Mouse (Mus musculus) R1 (cell line): ENCODE results near the gene Eng.
A peak's percentile ranks its signal among the peaks of the same experiment; 100 is the strongest.

Experiments used
- DNase-seq: peaks from one replicate; pipeline ENCODE4 v3.0.0-alpha.2; 2018; ENCODE audit warnings: low read depth, low spot score

Gene Eng

DNA sequence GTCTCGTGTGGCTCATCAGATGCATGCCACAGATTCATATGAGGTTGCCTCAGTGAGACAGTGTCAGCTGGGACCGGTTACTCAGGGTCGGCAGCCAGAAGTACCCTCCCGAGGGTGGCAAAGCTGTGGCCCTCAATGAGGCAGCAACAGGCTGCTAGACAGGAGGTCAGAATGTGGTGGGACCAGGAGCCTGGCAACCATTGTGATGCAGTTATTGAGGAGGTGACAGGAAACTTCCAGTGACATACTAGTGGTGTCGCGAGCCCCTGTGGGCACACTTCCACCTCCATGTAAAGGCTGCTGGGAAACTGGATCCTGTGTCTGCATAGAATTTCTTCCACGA is 24.9 kb upstream of the Eng start, which contains the start of gene Ak1:
TSS of gene Ak1 (plus strand) at position 242 of the 343 bp plus-strand sequence.
- no peak for DNase-seq

DNA sequence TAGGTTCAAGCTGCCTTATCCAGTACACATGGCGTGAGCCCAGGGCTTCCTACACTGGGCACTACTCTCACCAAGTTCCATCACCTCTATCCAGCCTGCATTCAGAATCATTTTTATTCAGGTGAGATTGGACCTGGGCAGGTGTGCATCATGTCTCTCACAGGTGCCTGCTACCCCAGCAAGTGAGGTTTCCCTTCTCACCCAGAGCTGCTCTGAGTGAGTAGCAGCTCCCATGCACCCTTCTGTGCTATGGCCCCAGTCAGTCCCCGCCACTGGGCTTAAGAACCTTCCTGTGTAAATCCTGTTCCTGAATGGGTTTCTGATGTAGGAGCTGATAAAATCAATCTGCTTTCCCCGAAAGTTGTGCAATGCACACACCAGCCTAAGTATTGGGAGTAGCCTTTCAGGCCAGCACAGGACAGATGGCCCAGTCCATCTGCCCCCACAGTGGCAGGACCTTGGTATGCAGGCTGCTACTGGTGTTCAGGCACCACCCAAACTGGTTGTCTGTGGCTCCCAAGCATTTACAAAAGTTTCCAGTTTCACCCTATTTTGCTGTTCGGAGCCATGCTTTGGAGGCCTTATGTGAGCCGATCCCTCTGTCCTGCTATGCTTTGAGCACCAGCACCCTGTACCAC is 22.2 kb upstream of the Eng start:
- no peak for DNase-seq

DNA sequence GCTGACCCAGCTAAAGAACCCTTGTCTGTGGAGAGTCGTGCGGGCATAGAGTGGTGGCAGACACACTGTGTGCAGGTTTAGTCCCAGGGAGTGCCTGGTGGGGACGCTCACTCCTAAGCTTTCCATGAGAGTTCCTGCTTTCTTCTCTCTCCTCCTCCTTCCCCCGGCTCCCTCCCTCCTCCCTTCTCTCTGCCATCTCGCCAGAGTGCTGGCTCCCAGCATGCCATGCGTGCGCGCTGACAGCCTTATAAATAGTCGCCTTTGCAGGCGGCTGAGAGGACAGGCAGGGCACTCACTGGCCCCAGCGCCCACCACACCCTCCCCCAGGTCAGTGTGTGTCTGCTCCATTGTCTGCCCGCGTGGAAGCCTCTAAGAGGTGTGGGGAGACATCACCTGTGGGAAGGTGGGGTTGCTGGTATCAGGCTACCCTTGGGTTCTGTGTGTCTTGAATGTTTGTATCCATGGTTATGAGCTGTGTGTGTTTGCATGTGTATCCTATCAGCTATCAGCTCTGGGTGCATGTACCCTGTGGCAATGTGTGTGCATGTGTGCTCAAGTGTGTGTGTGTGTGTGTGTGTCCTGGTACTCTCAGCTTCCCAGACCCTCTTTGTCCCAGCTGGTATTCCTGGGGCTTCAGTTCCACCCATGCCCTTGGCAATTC is 21.1 kb upstream of the Eng start:
- peak; percentile 39 for DNase-seq

DNA sequence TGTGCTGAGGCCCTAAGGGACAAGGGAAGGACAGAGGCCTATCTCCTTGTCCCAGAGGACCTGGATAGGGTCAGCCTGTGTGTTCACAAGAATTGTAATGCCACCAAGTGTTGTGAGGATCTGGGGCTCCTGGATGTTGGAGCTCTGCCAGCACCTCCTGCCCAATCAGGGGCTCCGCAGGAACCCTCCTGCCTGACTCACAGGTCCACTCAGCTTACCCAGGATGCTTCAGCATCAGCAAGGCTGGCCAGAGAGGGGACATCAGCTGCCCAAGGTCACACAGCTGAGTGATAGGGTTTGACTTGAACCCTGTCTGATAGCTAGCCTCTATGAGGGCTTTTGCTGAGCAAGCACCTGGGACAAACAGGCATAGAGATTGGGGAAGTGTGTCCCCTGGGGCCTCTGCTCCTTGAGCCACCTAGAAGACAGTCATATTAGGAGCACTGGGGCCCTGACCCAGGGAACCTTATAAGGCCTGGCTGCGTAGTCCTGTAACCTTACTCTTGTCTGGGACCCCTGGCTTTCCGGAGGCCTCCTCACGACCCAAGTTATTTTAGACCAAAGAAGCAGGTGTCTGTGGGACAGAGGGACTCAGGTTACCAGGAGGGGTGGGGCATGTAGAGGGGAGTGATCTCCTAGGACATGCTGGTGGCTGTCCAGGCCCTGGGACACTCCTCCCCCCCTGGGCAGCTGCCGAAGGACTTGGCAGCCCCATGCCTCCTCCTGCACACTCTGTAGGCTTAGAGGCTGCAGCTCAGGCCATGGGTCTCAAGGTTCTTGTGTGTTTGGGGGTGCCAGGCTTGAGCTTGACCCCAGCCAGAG is 20.3 kb upstream of the Eng start:
- no peak for DNase-seq

DNA sequence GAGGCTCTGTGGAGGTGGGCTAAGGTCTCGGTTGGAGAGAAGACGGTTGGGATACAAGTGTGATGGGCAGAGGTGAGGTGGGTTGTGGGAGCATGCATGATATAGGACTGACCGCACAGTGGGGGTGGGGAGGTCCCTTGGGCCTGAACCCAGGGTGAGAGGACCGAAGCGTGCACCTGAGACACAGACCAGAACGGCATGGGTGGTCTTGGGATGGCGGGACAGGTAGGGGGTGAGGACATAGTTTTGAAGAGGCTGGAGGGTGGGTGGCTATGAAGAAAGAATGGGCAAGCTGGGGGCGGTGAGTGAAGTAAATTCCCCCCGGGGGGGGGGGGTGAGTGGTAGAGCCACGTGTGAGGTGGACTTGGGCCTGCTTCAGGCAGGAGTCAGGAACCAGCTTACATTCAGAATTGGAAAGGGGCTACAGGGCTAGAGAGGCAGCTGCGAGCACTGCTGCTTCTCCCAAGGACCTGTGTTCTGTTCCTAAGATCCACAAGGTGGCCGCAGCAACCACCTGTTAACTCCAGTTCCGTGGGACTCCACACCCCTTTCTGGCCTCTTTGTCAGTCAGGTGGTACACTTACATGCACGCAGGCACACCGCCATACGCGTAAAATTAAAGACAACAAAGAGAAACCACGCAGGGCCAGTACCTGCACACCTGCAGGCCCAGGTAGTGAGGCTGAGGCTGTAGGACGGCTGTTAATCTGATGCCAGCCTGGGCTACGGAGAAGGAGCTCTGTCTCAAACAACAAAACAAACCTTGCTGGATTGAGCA is 18.9 kb upstream of the Eng start:
- DNase-seq: peak; percentile 71

DNA sequence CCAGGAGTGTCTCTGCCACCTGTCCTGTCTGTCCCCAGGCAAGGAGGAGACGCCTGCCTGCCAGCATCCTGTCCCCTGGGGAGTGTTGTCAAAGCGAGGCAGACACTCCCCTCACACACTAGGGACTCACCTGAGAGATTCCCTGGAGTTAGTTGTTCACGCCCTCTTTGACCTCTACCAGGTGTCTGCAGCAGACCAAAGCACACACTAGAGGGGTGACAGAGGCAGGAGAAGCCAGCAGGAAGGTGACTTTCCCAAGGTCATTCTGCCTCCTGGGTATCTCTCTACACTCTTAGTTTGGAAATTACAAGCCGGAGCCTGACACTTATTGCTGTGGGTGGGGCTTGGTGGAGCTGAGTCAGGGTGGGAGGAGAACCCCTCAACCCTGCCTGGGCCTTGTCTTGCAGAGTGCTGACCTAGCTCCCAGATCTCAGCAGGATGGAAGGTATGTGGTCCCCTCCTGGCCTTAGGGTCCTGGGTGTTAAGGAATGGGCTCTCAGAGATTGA is 18.3 kb upstream of the Eng start:
- DNase-seq: peak; percentile 82

DNA sequence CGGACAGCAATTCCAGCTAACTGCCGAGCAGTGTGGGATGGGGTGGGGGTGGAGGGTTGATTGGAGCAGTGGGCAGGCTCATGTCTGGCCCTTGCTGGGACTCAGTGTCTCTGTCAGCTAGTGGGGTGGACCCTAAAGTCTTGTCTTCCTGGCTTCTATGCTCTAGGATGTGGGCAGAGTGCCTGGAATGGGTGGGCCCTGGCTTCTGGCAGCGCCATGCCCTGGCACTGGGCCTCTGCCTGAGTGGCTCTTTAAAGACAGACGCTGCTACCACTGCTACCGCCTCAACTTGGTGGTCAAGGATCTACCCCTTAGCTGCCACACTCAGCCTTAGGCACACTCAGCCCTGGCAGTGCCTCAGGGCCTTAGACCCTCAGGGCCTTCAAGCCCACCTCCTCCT is 17.7 kb upstream of the Eng start:
- DNase-seq: no peak

DNA sequence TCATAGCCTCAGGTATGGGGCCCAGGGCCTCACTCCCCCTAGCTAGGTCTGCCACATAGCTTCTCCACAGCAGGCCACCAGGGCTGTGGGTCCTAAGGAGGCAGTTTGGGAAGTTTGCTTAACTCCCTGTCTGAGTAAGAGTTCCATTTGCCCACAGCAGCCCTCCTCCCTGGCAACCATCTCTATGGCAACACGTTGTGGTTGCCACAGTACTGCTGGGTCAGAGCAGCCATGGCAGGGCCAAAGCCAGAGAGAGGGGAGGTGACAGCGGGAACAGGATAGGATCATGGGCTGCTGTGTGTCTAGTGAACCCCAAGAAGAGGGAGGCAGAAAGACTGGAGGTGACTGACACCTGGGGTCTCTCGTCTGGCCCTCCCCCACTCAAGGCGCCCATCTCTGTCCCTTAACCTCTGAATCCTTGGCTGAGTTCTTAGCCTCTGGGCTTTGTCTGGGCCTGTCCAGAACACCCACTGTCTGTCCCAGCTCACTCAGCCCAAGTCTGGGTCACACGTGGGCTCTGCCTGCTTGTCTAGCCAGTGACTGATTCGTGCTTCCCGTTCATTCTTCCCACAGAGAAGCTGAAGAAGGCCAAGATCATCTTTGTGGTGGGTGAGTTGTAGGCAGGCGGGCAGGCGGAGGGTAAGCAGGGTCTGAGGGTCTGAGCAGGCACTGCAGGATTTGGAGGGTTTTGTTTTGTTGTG is 17.0 kb upstream of the Eng start:
- DNase-seq: peak; percentile 97

DNA sequence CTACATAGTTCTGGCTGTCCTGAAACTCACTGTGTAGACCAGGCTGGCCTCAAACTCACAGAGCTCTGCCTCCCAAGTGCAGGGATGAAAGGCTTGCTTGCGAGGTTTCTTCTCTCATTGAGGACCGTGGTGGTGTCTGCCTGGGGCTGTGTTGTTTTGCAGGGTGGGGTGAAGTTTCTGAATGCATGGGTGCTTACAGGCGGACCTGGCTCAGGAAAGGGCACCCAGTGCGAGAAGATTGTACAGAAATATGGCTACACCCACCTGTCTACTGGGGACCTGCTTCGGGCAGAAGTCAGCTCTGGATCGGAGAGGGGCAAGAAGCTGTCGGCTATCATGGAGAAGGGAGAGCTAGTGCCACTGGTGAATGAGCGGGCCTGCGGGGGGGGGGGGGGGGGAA is 16.4 kb upstream of the Eng start:
- DNase-seq: no peak

DNA sequence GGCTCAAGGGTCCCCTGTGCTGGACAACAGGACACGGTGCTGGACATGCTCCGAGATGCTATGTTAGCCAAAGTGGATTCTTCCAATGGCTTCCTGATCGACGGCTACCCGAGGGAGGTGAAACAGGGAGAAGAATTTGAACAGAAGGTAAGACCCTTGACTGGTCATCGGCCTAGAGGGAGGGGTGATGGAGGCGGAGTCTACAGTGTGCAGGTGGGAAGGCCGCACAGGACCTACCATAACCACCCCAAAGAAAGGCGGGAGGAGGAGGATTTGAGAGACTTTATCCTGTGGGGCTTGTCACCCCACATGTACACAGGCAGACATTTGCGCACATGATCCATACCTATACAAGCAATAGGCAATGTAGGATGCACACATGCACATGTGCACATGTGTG is 15.3 kb upstream of the Eng start:
- no peak for DNase-seq

DNA sequence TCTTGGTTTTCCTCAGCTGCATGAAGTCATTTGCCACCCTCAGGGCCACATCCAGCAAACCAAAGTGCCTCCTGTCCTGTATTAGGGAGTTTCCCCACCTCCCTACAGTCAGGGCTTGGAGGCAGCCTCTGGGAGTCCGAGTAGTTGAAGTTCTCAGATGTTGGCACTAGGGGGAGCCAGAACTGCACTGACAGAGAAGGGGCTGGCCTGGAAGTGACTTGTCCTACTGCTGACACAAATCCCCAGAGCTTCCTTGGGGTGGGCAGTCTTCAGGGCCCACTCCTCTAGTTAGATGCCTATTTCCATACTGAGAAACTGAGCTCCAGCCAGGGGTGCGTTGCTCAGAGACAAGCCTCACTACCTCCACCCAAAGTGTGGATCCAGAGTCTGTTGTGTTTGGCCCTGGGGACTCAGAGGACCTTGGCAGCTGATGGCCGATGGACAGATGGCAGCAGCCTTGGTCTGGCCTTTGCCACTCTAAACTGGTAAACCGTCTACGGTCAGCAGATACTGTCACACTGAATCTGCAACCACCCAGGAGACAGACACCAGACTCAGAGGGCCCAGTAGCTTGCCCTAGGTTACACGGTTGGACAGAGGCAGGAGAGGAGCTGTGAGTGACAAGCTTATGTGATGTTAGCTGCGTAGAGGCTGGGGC is 14.5 kb upstream of the Eng start:
- DNase-seq: peak; percentile 87

DNA sequence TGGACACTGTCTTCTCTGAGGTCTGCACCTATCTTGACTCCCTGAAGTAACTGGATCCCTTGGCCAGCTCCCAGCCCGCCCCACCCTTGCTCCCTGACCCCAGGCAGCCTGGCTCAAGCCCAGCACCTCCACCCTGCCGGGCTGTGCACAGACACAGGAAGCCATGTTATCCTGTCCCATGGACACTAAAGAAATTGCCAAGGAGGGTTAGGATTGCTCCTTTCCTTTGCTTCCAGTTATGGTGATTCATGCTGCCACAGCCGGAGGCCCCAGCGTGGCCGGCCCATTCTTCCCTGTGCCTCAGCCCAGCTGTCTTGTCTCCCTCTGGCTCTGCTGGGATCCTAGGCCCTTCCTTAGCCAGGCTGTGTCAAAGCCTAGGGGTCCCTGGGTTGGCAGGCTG is 12.7 kb upstream of the Eng start:
- no peak for DNase-seq

DNA sequence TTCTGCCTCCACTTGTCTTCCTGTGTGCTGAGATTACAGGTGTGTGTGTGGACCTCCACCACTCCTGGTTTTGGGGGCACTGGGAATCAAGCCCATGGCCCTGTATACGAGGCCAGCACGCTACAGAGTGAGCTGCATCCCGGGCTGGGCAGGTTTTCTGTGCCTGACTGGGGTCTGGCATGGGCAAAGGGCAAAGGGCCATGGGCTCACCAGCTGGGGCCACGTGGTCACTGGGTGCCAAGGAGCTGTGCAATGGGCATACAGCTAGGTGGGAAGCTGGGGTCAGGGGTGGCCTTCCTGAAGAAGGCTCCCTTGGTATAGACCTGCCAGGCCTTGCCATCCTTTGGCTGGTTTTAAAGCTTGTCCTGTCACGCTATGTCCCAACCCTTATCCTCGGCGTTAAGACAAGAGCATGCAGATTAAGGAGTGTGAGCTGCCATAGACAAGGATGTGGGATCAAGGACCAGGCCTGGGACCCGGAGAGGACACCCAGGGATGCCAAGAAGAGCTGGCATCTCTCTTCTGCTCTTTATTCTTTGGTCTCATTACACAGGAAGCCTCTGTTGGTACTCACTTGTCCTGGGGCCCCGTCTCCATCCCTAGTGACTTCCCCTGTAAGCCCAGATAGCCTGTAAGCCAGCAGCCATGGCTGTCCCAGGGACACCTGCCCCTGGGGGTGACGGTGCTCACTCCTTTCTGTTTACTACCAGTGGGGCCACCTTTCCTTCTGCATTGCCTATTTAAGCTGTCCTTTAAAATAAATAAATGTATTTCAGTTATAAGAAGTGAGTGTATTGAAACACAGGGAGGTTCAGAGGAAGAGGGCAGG is 11.9 kb upstream of the Eng start:
- no peak for DNase-seq

DNA sequence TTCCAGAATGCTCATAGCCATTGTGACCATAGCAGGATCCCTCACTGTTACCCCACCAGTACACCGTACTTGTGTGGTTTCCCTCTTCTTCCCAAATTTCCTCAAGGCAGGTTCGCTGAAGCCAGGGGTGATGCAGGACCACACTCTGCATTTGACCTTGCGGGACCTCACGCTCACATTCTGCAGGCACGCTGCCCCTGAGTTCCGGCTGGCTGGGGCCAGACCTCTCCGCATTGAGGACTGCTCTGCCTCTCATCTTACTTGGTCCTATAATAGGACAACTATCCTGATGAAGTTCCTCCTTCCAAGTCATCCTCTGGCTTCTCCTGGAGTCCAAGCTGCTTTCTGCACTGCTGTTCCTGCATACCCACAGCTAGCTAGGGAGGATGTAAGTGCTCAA is 9.8 kb upstream of the Eng start:
- DNase-seq: no peak

DNA sequence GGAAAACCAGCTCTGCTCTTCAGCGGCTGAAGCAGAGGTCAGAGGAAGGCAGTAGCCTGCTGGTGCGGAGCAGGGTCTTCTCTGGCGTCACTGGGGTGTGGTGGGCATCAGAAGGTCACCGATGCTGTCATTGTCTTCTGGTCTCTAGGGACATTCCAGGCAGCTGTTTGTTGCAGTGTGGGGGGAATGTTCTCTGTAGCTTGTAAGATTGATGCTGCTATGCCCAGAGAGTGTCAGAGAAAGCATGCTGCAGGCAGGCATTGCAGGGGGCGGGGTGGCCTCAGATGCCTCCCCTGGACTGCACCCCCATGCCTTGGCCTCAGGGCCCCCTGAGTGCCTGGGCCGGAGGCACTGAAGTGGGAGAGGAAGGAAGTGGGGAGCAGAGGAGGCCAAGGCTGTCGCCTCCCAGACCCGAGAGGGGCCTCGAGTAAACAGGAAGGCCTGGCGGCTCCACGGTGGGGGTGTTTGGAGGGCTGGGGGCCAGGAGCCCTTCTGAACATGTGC is 8.6 kb upstream of the Eng start:
- DNase-seq: peak; percentile 22

DNA sequence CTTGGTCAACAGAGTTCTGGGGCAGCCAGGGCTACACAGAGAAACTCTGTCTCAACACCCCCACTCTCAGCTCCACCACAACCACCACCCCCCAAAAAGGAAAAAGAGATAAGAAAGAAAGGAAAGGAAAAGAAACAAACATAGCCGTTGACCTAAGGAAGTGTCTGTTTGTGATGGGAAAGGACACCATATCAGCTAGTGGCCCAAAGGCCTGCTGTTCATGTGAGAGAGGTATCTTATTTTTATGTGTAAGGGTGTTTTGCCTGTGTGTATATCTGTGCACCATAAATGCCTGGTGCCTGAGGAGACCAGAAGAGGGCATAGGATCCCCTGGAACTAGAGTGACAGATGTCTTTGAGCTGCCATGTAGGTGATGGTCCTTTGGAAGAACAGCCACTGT is 6.8 kb upstream of the Eng start:
- no peak for DNase-seq

DNA sequence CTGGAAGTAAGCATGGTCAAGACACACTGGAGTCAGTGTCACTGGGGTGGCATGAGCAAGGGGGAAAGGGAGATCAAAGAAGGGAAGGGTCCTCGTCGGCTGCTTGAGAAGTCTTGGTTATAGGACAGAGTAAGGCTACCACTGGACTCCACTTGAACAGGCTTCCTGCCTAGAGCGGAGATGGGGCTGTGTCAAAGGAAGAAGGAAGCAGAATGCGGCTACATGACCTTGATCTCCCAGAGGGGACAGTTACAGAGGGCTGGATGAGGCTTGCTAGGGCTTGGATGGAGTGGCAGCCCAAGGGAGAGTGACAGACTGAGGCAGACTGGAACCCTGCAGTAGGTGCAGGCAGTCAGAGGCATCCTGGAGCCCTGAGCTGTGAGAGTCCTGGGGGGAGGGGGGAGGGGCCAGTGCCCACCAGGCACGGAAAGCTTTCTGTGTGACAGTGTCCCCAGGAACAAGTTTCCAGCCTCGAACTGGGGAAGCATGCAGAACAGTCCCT is 5.8 kb upstream of the Eng start:
- no peak for DNase-seq

DNA sequence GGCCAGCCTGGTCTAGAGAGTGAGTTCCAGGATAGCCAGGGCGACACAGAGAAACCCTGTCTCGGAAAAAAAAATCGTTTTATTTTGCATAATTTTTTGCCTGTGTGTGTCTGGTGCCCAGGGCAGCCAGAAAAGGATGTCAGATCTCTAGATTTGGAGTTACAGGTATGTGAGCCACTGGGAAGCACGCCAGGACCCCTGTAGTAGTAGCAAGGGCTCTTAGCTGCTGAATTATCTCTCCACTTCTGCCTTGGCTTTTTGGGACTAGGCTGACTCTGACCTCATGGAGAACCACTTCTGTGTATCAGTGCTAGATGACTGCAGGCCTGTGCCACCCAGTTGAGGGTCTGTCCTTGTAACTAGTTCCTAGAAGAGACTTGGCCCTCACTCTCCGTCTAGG is 4.6 kb upstream of the Eng start:
- DNase-seq: no peak

DNA sequence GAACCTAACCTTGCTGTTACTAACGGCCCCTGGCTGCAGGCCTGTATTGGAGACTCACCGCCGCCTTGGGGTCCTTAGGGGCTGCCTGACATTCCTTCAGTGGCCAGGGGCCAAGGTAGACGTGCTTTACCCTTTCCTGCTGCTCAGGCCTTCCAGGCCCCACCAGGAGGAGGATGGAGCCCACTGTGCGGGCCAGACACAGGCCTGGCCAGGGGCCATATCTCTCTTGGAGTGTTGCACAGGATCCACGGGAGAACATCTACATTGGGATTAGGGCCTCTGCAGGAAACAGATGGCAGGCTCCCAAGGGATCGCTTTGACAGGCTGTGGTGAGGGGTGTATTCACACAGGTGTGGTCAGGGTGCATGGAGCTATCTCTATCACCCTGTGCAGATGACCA is 3.6 kb upstream of the Eng start:
- DNase-seq: no peak

DNA sequence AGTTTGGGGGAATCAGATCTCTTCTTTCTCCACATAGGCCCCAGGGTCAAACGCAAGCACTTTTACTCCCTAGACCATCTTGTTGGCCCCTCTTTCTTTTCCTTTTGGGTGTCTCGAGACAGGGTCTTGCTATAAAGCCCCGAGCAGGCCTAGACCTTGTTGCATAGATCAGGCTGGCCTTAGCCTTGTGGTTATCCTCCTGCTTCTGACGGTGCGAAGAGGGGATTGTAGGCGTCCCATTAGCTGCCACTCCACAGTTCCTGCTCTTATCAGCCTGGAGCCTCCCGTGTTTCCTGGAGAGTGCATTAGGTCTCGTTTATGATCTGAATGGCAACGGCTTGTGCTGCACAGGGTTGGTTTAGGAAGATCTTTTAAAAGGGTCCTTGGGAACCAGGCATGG is 2.3 kb upstream of the Eng start:
- DNase-seq: no peak
